Mouse (Mus musculus): Measurements from ENCODE around the gene Cep112. TPM values are rescaled to one million over a fixed set of nuclear protein-coding genes. Genes with fewer than 3 reads are reported as not detected.

The Cep112 gene
- polyA plus RNA-seq, 1 experiment, result not detected

DNA sequence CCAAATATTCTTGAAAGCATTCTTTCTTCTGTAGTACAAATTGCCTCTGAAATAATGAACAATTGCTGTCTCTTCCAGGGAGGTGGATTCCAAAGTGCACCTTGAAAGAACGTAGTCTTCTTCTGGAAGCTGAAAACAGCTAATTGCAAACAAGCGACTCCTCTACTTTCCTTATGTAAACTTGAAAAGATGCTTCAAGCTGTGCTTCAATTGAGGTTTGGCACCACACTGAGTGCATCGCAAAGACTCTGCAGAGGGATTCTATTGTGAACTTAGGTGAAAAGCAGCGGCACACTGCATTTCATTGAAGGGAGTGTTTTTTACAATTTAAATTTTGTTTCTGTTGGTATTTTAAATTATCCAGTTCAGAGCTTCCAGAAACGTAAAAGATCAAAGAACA, 881 bp upstream of the Cep112 start:
- no peak for TF ChIP-seq GATA1 (IDR thresholded peaks at IDR 0.05; ENCODE audit: low read length)

DNA sequence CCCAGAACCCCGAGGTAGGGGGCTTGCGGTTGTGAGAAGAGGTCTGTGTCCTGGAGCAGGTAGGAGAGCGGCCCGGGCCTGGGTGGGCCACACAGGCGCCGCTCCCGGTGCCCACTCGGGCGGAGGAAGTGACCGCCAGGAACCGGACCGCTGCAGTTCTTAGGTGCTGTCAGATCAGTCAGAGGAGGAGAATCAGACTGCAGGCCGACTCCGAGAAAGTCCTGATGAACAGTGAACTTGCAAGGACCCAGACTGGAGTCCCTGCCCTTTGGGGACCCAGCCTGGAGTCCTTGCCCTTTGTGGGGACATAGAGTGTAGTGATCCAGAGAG, 565 bp downstream of the Cep112 start:
- TF ChIP-seq GATA1 (IDR thresholded peaks at IDR 0.05; ENCODE audit: low read length), result no peak

DNA sequence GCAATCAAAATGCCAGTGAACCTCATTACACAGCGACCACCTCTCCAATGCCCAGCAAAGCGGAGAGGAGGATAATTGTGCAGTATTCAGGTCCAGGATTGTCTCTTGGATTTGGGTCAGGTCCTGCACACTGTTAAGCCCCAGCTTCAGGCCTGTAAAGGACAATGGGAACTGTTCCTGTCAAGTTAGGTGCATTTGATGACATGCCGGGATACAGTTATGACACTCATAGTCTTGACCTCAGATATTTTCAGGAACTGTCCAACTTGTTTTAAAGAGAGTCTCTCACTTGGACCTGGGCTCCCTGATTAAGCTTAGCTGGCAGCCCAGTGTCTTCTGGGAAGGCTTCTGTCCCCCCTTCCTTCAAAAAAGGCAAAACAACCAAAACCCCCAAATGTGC, 1.1 kb downstream of the Cep112 start:
- TF ChIP-seq GATA1 (IDR thresholded peaks at IDR 0.05; ENCODE audit: low read length), result no peak

DNA sequence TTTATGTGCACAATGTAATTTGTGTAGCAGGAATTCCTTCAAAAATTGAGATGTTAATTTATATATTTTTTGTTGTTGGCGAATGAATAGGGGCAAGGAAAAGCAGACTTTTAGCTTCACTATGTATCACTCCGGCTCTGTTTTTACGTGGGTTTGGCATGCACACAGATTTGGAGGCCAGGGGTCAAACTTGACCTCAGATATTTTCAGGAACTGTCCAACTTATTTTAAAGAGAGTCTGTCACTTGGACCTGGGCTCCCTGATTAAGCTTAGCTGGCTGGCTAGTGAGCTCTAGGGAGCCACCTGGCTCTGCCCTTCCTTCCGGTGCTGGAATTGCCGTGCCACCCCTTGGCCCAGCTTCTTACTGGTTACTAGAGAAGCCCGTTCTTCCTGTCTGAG, 2.2 kb downstream of the Cep112 start:
- no peak for TF ChIP-seq GATA1 (IDR thresholded peaks at IDR 0.05; ENCODE audit: low read length)

DNA sequence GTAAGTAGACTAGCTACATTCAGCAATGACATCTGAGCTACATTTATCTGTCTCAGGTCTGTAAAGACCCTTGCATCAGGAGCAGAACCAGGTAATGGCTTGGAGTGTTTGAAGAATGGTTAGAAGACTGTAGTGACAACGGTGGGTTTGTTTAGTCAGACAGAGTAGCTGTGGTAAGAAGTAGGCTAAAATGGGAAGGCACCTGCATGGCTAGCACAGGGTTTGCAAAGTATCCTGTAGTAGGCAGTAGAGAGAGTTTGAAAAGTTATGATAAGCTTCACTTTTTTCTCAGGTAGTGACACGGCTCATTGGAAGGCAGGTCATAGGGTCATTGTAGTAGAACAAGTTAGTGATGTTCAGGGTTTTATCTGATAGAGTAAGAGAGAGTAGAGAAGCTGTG, 4.1 kb downstream of the Cep112 start:
- no peak for TF ChIP-seq GATA1 (IDR thresholded peaks at IDR 0.05; ENCODE audit: low read length)

DNA sequence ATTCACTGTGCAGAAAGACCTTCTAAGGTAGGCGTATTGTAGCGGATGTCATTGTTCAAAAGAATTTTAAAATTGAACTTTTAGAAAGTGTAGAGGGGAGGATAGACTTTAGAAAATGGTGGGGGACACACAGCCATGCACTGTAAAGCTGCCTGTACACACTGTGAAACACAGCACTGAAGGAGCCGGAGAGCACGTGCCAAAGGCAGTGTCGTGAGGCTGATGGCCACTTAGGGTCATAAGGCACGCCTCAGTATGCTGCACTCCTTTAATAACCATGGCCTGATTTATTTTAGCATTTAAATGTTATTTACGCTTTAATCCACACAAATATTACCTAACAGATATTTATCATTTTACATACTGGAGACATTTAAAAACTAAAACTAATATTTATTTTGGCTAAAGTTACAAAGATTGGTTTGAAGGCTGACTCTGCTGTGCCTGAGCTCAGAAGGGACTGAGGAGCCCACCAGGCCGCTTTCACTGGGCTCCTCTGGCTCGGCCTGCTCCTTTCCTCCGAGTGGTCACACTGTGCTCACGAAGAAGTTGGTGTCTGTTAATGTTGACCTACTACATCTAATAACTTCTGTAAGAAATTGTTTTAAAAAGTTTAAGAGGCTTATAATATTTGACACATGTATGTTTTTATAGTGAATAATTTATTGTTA, 19.0 kb downstream of the Cep112 start:
- no peak for TF ChIP-seq GATA1 (IDR thresholded peaks at IDR 0.05; ENCODE audit: low read length)

DNA sequence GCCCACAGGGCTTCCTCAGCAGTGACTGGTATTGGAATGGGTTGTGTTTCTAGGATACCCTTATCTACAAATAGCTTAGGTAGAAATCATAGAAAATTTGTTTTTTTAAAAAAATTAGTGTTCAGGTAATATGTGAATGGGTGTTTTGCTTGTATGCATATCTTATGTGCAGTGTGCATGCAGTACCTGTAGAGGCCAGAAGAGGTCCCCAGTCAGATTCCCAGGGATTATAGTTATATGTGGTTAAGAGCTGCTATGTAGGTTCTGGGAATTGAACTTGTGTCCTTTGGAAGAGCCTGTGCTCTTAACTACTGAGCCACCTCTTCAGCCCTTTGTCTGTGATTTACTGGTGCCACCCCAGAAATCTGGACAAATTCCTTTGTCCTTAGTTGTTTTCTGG, 22.2 kb downstream of the Cep112 start:
- TF ChIP-seq GATA1 (IDR thresholded peaks at IDR 0.05; ENCODE audit: low read length), result no peak

DNA sequence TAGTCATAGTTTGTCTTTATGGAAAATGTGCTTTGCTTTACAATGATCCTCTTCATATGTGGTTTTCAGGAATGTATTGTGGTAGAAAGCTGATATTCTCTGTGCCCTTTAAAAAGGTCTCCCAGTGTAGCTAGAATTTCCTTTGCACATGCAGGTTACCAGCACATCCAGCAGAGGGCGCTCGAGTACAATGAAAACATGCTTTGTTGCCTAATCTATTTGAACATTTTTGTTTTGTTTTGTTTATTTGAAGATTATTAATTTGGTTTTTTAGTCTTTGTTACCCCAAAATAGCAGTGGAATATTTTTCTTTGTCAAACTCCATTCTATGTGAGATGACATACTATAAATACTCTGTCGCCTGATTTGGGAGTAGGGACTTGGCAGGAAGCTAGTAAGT, 24.8 kb downstream of the Cep112 start:
- TF ChIP-seq GATA1 (IDR thresholded peaks at IDR 0.05; ENCODE audit: low read length), result no peak

DNA sequence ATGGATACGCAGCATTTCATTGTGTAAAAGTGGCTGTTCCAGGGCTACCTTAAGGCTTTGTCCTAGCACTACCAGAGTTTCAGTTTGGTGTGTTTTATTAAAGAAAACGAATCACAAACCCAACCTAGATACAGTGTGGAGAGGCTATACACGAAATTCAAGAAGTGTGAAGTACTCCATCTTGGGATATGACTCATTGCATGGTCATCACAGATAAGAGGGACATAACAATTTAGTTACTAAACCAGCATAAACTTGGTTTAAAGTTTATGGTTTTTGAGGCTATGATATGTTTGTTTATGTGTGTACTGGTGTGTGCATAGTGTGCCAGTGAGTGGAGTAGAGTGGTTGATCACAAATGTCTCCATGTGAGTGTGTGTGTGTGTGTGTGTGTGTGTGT, 34.6 kb downstream of the Cep112 start:
- no peak for TF ChIP-seq GATA1 (IDR thresholded peaks at IDR 0.05; ENCODE audit: low read length)

DNA sequence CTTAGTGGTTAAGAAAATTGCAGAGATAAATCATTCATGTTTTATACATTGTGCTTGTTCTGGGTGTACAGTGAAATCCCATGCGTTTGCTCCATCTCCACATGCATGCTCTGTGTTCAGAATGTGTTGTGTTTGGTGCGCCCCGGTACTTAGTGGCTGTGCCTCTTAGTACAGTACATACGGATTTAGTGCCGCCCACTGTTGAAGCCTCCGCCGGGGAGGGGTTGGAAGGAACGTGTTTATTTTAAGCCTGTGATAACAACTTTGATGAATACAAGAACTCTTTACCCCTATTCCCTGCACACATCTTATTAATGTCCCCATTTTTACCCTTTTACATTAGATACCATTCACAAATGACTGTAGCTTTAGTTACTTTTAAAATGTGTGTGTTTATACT, 39.1 kb downstream of the Cep112 start:
- TF ChIP-seq GATA1 (IDR thresholded peaks at IDR 0.05; ENCODE audit: low read length), result no peak

DNA sequence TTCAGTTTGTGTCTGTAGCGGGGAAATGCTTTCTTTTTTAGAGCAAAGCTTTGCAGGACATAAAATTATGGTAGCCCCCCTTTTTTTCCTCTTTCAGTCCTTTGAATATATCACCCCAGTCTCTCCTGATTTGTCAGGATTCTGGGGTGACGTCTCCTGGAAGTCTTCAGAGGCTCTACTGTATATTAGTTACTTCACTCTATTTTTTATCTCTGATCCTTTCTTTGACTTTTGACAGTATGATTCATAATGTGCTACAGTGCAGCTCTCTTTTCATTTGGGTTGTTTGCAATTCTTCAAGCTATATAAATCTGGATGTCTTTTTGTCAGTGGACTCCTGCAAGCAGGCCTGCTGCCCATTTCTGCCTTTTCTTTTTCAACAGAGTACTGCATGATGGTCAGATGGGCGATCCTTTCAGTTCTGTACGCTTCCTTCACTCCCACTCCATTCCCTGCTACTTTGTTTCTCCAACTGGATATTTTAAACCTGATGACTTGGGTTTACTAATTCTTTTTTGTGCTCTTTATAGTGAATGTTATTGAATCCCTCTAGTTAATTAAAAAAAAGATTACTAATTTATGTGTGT, 39.8 kb downstream of the Cep112 start:
- TF ChIP-seq GATA1 (IDR thresholded peaks at IDR 0.05; ENCODE audit: low read length), result no peak

DNA sequence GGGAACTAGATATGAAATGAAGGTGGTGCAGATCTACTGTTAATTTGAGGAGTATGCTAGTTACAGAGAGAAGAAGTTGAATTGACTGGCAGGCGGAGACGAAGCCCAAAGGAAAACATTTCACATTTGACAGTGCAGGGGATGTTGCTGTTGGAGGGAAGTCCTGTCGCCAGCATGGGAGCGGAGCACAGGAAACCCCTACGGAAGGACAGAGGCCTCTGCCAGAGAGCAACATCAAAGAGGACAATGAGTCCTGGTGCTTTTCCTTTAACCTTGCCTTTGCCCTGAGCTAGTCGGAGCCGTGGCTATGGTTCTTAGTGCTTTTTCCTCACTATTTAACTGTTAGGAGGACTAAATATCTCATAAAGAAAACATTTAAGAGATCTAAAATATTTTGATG, 50.7 kb downstream of the Cep112 start:
- TF ChIP-seq GATA1 (IDR thresholded peaks at IDR 0.05; ENCODE audit: low read length), result no peak

DNA sequence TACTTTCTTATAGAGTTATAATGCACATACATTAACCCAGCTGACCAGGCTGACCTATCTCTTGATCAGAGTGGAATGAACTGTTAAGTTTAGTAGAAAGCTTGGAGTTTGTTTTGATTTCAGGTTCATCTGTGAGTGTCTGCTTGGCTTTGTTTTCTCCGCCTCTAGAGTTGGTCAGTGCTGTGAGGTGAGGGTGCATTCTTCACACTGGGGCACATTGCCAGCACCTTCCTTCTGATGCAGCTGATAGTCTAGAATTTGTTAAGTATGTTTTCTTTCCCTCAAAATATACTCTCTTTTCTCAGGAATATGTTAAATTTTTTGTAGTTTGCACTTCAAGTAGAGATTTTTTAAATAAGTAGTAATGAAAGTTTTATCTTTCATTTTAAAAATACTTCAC, 51.2 kb downstream of the Cep112 start:
- TF ChIP-seq GATA1 (IDR thresholded peaks at IDR 0.05; ENCODE audit: low read length), result no peak

DNA sequence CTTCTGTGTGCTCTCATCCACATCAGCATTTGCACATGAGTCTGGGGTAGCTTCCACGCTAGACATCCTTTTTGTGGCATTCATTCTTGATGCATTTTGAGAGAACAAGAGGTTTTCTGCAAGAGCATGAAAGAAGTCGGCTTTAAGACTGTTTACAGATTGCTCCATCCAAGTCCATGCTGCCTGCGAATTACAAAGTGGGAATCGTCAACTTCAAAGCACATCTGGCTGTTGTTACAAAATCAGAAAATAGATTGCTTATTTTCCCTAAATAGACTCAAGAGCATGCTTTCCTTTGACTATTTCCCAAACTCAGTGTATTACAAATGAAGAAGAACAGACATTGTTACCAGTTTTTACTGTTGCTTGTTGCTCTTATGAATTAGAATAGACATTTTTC, 59.0 kb downstream of the Cep112 start:
- TF ChIP-seq GATA1 (IDR thresholded peaks at IDR 0.05; ENCODE audit: low read length), result no peak

DNA sequence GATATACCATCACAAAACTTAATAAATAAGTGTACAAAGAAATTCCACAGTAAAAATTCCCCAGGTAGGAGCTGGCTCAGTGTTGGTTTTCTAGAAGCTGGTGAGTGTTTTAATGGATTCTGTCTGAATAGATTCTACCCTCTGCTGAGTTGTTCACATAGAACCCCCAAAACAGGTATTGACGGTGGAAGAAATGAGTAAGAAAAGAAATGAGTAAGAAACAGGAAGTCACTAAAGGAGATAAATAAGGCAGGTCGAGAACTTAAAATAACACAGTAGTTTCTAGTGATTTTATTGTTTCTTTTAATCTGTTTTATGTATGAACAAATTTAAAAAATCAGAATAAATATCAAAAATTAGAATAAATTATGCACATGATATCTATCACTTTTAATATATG, 63.3 kb downstream of the Cep112 start:
- no peak for TF ChIP-seq GATA1 (IDR thresholded peaks at IDR 0.05; ENCODE audit: low read length)

DNA sequence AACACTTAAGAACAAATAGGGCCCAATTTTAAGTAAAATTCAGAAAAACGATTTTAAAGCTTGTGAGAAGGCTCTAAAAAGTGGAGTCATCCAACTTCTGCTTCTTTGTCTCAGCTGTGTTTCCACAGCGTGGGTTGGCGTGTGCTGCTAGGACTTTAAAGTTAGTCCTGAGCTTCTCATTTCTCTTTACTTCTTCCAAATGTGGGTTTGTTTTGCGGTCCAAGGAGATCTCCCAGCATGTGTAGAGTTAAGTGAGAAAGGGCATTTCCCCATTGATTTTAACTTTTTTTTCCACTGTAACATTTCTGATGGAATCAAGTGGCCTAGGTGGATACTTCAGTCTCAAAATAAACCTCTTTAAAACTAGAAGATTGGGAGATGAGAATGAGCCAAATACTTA, 64.9 kb downstream of the Cep112 start:
- no peak for TF ChIP-seq GATA1 (IDR thresholded peaks at IDR 0.05; ENCODE audit: low read length)

DNA sequence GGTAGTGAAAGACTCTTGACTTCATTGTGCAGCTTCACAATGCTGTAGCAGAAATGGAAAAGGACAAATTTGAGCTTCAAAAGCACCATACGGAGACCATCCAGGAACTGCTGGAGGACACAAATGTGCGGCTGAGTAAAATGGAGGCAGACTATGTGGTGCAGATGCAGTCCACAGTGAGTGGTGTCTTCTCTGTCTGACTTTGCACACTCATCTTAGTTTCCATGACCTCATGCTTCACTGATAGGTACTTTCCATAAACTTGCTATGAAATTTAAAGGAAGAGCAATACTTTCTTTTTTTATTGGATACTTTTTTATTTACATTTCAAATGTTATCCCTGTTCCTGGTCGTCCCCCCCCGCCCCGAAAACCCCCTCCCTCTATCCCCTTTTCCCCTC, 83.2 kb downstream of the Cep112 start:
- TF ChIP-seq GATA1 (IDR thresholded peaks at IDR 0.05; ENCODE audit: low read length), result no peak

Measured in G1E-ER4 (cell line).